Mouse (Mus musculus): ENCODE data around the gene Arhgap20.

- TF ChIP-seq CTCF (IDR thresholded peaks at IDR 0.05; ENCODE audit: low read depth) (no peak), EP300 (IDR thresholded peaks at IDR 0.05; ENCODE audit: low read depth) (no peak)
These were observed 459 bp downstream of the Arhgap20 start for GRCm38 (mm10) chr9:51765417-51766174.
